Mouse (Mus musculus) liver, adult 10 weeks (tissue): ENCODE data around the gene Olfr487. TPM values are rescaled to one million over a fixed set of nuclear protein-coding genes. Genes with fewer than 3 reads are reported as not detected.

ENCODE experiments used
- polyA plus RNA-seq: library from polyadenylated mRNA; stranded (reverse); fragments of 350-450 nt; fragmentation: Illumina TruSeq; extraction: RNeasy Lipid Tissue Mini Kit (QIAGEN cat#74804); gene quantifications from one replicate; pipeline ENCODE4 v1.2.3, GENCODE M21; 2014; ENCODE audit warnings: low read depth, low replicate concordance

Gene Olfr487
- not detected for polyA plus RNA-seq

DNA sequence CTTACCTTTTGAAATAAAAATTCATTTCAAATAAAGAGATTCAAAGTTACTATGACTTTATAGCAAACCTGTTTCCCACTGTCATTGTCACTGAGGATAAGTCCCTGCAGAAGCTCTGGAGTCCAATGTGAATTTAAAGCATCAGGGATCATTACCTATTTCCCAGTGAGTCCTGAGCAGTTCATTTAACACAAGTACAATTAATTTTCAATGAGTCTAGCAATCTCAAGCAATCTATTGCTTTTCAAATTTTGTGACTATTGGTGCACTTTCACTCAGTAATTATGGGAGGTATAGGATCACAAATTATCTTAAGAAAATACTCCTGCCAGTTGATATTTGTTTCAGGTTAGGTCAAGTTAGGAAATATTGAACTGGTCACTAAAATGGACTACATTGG, at the start of gene Olfr487:
TSS of gene Olfr487 (minus strand) at position 101 of the 400 bp plus-strand sequence.

DNA sequence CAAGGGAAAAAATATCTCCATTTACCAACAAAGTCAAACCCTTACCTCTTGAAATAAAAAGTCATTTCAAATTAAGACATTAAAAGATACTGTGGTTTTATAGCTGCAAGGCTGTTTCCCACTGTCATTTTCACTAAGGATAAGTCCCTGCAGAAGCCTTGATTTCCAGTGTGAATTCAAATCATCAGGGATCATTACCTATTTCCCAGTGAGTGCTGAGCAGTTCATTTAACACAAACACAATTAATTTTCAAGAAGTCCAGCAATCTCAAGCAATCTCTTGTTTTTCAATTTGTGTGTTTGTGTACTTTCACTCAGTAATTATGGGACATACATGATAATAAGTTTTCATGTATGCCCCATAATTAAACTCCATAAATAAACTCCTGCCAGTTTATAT, 43.8 kb upstream of the Olfr487 start, which contains the start of gene Olfr488:
TSS of gene Olfr488 (minus strand) at position 101 of the 400 bp plus-strand sequence.

DNA sequence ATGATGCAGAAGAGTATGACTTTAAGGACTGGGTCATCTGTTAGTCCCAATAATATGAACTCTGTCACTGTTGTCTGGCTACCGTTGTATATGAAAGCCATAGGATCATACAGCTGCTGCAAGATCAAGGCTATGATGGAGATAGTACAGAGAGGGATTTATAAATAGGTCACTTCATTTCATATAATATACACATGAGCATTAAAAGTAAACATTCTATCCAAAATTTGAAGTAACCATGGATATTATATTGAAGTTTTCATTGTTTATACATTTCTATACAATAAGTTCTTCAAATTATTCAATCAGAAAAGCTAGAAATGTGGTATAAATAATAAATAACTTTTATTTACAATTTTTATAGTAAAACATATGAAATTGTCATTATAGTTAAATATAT, 41.8 kb downstream of the Olfr487 start, which contains the start of gene Olfr486:
TSS of gene Olfr486 (minus strand) at position 101 of the 400 bp plus-strand sequence.

DNA sequence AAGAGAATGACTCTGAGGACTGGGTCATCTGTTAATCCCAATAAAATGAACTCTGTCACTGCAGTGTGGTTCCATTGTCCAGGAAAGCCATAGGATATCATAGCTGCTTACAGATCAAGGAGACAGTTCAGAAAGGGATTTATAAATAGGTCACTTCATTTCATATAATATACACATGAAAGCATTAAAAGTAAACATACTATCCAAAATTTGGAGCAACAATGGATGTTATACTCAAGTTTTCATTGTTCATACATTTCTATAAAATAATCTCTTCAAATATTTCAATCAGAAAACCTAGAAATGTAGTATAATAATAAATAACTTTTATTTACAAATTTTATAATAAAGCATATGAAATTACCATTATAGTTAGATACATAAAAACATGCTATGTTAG, 54.7 kb downstream of the Olfr487 start, which contains the start of gene Olfr485:
TSS of gene Olfr485 (minus strand) at position 101 of the 400 bp plus-strand sequence.

Other genes with a start within 250 kb of the Olfr487 start
- not detected for gene Olfr476, start 249.8 kb downstream of the Olfr487 start, polyA plus RNA-seq
- gene Olfr477, start 227.9 kb downstream of the Olfr487 start, polyA plus RNA-seq: not detected
- not detected for gene Olfr478, start 180.6 kb downstream of the Olfr487 start, polyA plus RNA-seq
- not detected for gene Olfr479, start 163.9 kb downstream of the Olfr487 start, polyA plus RNA-seq
- gene Olfr480, start 147.3 kb downstream of the Olfr487 start, polyA plus RNA-seq: not detected
- not detected for gene Olfr481, start 134.8 kb downstream of the Olfr487 start, polyA plus RNA-seq
- not detected for gene Olfr482, start 117.0 kb downstream of the Olfr487 start, polyA plus RNA-seq
- not detected for gene Olfr483, start 113.8 kb downstream of the Olfr487 start, polyA plus RNA-seq
- not detected for gene Olfr484, start 87.2 kb downstream of the Olfr487 start, polyA plus RNA-seq
- not detected for gene Olfr485, start 54.8 kb downstream of the Olfr487 start, polyA plus RNA-seq
- gene Olfr486, start 41.9 kb downstream of the Olfr487 start, polyA plus RNA-seq: not detected
- not detected for gene Olfr488, start 43.7 kb upstream of the Olfr487 start, polyA plus RNA-seq
- not detected for gene Olfr490, start 74.3 kb upstream of the Olfr487 start, polyA plus RNA-seq
- not detected for gene Olfr491, start 98.8 kb upstream of the Olfr487 start, polyA plus RNA-seq
- not detected for gene Olfr492, start 109.0 kb upstream of the Olfr487 start, polyA plus RNA-seq
- gene Olfr493, start 132.3 kb upstream of the Olfr487 start, polyA plus RNA-seq: not detected
- gene Olfr494, start 150.7 kb upstream of the Olfr487 start, polyA plus RNA-seq: not detected
- not detected for gene Olfr495, start 178.5 kb upstream of the Olfr487 start, polyA plus RNA-seq
- not detected for gene Olfr497, start 205.8 kb upstream of the Olfr487 start, polyA plus RNA-seq